Mouse (Mus musculus) brain, embryonic 14.5 days (tissue): ENCODE data around the gene Pex7.

Experiments
- CTCF ChIP-seq: fragments of 200-500 bp; IDR thresholded peaks from 2 replicates; pipeline ENCODE4 v1.5.1; 2012; ENCODE audit warnings: inconsistent platforms, mild to moderate bottlenecking, moderate library complexity, borderline replicate concordance; ENCODE audit not compliant: insufficient read depth, insufficient read length; ENCODE audit errors: extremely low read depth
- POLR2A ChIP-seq: fragments of 200-500 bp; IDR thresholded peaks from 2 replicates; pipeline ENCODE4 v1.6.1; 2012; ENCODE audit warnings: mild to moderate bottlenecking, inconsistent platforms, borderline replicate concordance; ENCODE audit not compliant: poor library complexity, insufficient read depth, insufficient read length, severe bottlenecking; ENCODE audit errors: extremely low read depth

GRCm38 (mm10) chr10:19956745-19957144, 49.3 kb upstream of the Pex7 start:
- no peak for TF ChIP-seq POLR2A
- TF ChIP-seq CTCF, result no peak
